Mouse (Mus musculus) 3T3-L1 (cell line): ENCODE data around the gene Olfr1184.
"Not testable (repeated sequence)": the region's sequence is repeated elsewhere in the genome, so short reads cannot be mapped to it uniquely, and the experiment has no call there.

Source experiments
- DNase-seq: peaks from one replicate; pipeline ENCODE4 v3.0.0-alpha.2; 2015; ENCODE audit warnings: low read depth, low spot score

The Olfr1184 gene

GRCm38 (mm10) chr2:88483298-88483697, at the start of gene Olfr1184:
Olfr1184 (plus strand) TSS chr2:88483598.
- no peak for DNase-seq

- no peak for DNase-seq
Observed at GRCm38 (mm10) chr2:88449031-88449430, 34.4 kb upstream of the Olfr1184 start, which contains the start of gene Gm13757. Gm13757 (minus strand) TSS chr2:88449131.

GRCm38 (mm10) chr2:88454567-88454966, 28.8 kb upstream of the Olfr1184 start, which contains the start of gene Olfr1183:
Olfr1183 (plus strand) TSS chr2:88454867.
- DNase-seq = not testable (repeated sequence)

- no peak for DNase-seq
Observed at GRCm38 (mm10) chr2:88493020-88493419, 9.6 kb downstream of the Olfr1184 start, which contains the start of gene Olfr1185-ps1. Olfr1185-ps1 (plus strand) TSS chr2:88493320.

- no peak for DNase-seq
Observed at GRCm38 (mm10) chr2:88518251-88518650, 34.9 kb downstream of the Olfr1184 start, which contains the start of gene Olfr1186. Olfr1186 (plus strand) TSS chr2:88518551.

GRCm38 (mm10) chr2:88525720-88526119, 42.3 kb downstream of the Olfr1184 start:
- no peak for DNase-seq
